Mouse (Mus musculus) liver, embryonic 13.5 days (tissue): ENCODE data around the gene Phlpp1. TPM values are rescaled to one million over a fixed set of nuclear protein-coding genes. Genes with fewer than 3 reads are reported as not detected.
A peak's percentile ranks its signal among the peaks of the same experiment; 100 is the strongest.

Experiments used
- ATAC-seq: fragments of 200-750 bp; cut with Nextera tagmentation; 2 replicates; pipeline ENCODE4 v1.8.0; 2017; ENCODE audit warnings: low read depth, mild to moderate bottlenecking, moderate number of reproducible peaks, moderate library complexity
- DNase-seq: peaks from one replicate; pipeline ENCODE4 v3.0.0; 2022
- H3K27ac ChIP-seq: fragments of 300-500 bp; sonication (generic); 2 replicates; pipeline ENCODE4 v1.5.1; 2015; ENCODE audit warnings: moderate library complexity, mild to moderate bottlenecking, inconsistent platforms
- H3K27me3 ChIP-seq: fragments of 300-500 bp; sonication (generic); 2 replicates; pipeline ENCODE4 v1.6.1; 2015; ENCODE audit warnings: mild to moderate bottlenecking, inconsistent platforms
- H3K36me3 ChIP-seq: fragments of 300-500 bp; sonication (generic); 2 replicates; pipeline ENCODE4 v1.6.1; 2015; ENCODE audit warnings: mild to moderate bottlenecking, inconsistent platforms
- H3K4me1 ChIP-seq: fragments of 300-500 bp; sonication (generic); replicated peaks from 2 replicates; pipeline ENCODE4 v1.6.1; 2015; ENCODE audit warnings: inconsistent platforms
- H3K4me2 ChIP-seq: fragments of 300-500 bp; sonication (generic); 2 replicates; pipeline ENCODE4 v1.6.1; 2015; ENCODE audit warnings: inconsistent platforms, mild to moderate bottlenecking, moderate library complexity
- H3K4me3 ChIP-seq: fragments of 300-500 bp; sonication (generic); replicated peaks from 2 replicates; pipeline ENCODE4 v1.5.1; 2015; ENCODE audit warnings: mild to moderate bottlenecking, inconsistent platforms
- H3K9ac ChIP-seq: fragments of 300-500 bp; sonication (generic); 2 replicates; pipeline ENCODE4 v1.6.1; 2015; ENCODE audit warnings: mild to moderate bottlenecking, inconsistent platforms
- H3K9me3 ChIP-seq: fragments of 300-500 bp; sonication (generic); replicated peaks from 2 replicates; pipeline ENCODE4 v1.6.1; 2016; ENCODE audit warnings: inconsistent platforms
- WGBS: fragments of 180-500 bp; shearing (Covaris S2); methylation state at CpG from one replicate; pipeline ENCODE4 v1.1.7; 2015; ENCODE audit not compliant: insufficient replicate concordance; 5-methylcytosine and 5-hydroxymethylcytosine counted together
- polyA plus RNA-seq: library from polyadenylated mRNA; unstranded; fragments of >200 nt; fragmentation: Nextera tagmentation; extraction: Ambion mirVana; gene quantifications from 2 replicates; pipeline ENCODE4 v1.2.1, GENCODE M21; 2015

Gene Phlpp1
- polyA plus RNA-seq, 1 experiment from 2014 or later: 0.61 TPM

- ATAC-seq (no peak), DNase-seq (no peak)
- Histone ChIP-seq H3K9me3 (no peaks in the 10 kb centered on the region), H3K4me1 (peaks cover 15% of the 10 kb centered on the region), H3K27ac (no peak overlapping the region), H3K9ac (no peak overlapping the region), H3K4me2 (no peak overlapping the region), H3K36me3 (no peaks in the 10 kb centered on the region), H3K4me3 (no peak overlapping the region), H3K27me3 (peaks cover 9% of the 10 kb centered on the region)
- 47% methylated on average over 4 of the region's 4 CpGs for WGBS
Observed at GRCm38 (mm10) chr1:106168001-106168400, 3.6 kb upstream of the Phlpp1 start.

GRCm38 (mm10) chr1:106168801-106169200 is 2.8 kb upstream of the Phlpp1 start:
- Histone ChIP-seq H3K4me1 (peaks cover 23% of the 10 kb centered on the region), H3K4me2 (no peak overlapping the region), H3K9ac (no peak overlapping the region), H3K27ac (no peak overlapping the region), H3K36me3 (no peaks in the 10 kb centered on the region), H3K27me3 (peaks cover 15% of the 10 kb centered on the region), H3K9me3 (no peaks in the 10 kb centered on the region), H3K4me3 (no peak overlapping the region)
- 38% methylated on average over 2 of the region's 3 CpGs for WGBS
- DNase-seq (no peak), ATAC-seq (no peak)

GRCm38 (mm10) chr1:106169741-106170265 is 1.7 kb upstream of the Phlpp1 start:
- no peak for ATAC-seq
- 72% methylated on average over 5 of the region's 5 CpGs for WGBS

DNA sequence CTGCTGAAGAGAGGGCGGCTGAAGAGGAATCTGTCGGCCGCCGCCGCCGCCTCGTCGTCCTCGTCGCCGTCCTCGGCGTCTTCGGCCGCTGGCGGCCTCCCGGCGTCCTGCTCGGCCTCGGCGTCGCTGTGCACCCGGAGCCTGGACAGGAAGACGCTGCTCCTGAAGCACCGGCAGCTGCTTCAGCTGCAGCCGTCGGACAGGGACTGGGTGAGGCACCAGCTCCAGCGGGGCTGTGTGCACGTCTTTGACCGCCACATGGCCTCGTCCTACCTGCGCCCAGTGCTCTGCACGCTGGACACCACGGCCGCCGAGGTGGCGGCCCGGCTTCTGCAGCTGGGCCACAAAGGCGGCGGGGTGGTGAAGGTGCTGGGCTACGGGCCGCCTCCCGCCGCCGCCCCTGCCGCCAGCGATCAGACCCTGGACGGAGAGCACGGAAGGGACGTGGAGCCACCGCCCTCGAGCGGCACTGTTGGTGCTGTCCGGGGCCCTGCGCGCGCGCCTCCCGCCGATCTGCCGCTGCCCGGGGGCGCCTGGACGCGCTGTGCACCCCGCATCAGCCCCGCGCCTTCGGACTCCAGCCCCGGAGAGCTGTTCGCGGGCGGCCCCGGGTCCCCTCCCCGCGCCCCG is 864 bp downstream of the Phlpp1 start:
- Histone ChIP-seq H3K4me1 (peaks cover 30% of the 10 kb centered on the region), H3K27ac (no peak overlapping the region; the same call in 1 of the 2 replicates), H3K9ac (peak overlapping the region; percentile 89), H3K4me2 (peak overlapping the region; percentile 95), H3K9me3 (no peaks in the 10 kb centered on the region), H3K36me3 (no peaks in the 10 kb centered on the region), H3K27me3 (peaks cover 15% of the 10 kb centered on the region), H3K4me3 (peak overlapping the region; percentile 82)
- peak; percentile 39 for DNase-seq
- peak; percentile 11 for ATAC-seq
- WGBS: under 1% methylated on average over 70 of the region's 77 CpGs

More at GRCm38 (mm10) chr1:106169741-106170265, 1.7 kb upstream of the Phlpp1 start:
- H3K4me3 ChIP-seq: no peak overlapping the region
- no peaks in the 10 kb centered on the region for H3K9me3 ChIP-seq
- no peak overlapping the region for H3K9ac ChIP-seq
- peaks cover 26% of the 10 kb centered on the region for H3K4me1 ChIP-seq
- no peaks in the 10 kb centered on the region for H3K36me3 ChIP-seq
- H3K27ac ChIP-seq: no peak overlapping the region
- no peak overlapping the region for H3K4me2 ChIP-seq
- H3K27me3 ChIP-seq: peaks cover 15% of the 10 kb centered on the region
- DNase-seq: no peak

DNA sequence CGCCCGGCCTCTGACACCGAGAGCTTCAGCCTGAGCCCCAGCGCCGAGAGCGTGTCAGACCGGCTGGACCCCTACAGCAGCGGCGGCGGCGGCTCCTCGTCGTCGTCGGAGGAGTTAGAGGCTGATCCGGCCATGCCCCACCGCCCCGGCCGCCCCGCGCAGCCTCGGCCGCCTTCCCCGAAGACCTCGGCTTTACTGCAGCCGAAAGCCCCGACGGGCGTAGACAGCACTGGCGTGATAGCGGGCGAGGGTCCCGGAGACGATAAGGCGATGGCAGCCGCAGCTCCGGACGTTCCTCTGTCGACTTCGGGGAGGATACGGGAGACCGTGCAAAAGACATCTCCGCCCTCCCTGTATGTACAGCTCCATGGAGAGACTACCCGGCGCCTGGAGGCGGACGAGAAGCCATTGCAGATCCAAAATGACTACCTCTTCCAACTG is 1.4 kb downstream of the Phlpp1 start:
- no peak for ATAC-seq
- Histone ChIP-seq H3K27ac (no peak overlapping the region), H3K36me3 (no peaks in the 10 kb centered on the region), H3K27me3 (peaks cover 15% of the 10 kb centered on the region), H3K9ac (peak overlapping the region; percentile 89), H3K4me3 (peak overlapping the region; percentile 82), H3K4me1 (peaks cover 30% of the 10 kb centered on the region), H3K4me2 (peak overlapping the region; percentile 95), H3K9me3 (no peaks in the 10 kb centered on the region)
- WGBS: 5% methylated on average over 46 of the region's 47 CpGs
- no peak for DNase-seq

DNA sequence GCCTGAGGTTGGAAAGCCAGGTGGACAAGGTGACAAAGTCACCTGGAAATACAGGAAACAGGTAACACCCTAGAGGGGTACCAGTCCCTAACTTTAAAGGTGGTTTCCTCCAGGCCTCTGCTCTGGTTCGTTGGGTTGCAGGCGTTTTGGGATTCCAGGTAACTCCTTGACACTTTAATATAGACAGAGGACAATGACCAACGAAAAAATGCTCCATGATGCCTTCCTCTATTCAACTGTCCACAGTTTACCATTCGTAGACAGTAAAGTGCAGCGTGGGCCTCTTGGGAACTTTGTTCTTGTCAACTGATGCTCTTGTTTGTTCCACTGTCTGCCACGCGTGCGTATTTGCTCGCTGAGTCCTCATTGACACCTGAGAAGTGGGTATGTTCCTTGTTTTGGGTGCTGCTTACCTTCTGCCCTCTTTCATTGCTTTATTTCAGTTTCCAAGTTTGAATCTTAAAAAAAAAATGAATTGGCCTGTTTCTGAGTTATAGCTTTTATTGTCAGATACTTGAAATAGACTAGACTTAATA is 2.1 kb downstream of the Phlpp1 start:
- Histone ChIP-seq H3K4me1 (peaks cover 30% of the 10 kb centered on the region), H3K9ac (peak overlapping the region; percentile 89; the same call in 1 of the 2 replicates), H3K4me3 (peak overlapping the region; percentile 82), H3K36me3 (no peaks in the 10 kb centered on the region), H3K4me2 (peak overlapping the region; percentile 95), H3K27ac (no peak overlapping the region), H3K9me3 (no peaks in the 10 kb centered on the region), H3K27me3 (peaks cover 15% of the 10 kb centered on the region)
- DNase-seq: no peak
- WGBS: 63% methylated on average over 9 of the region's 9 CpGs
- no peak for ATAC-seq

- H3K9ac ChIP-seq: no peak overlapping the region
- H3K4me3 ChIP-seq: no peak overlapping the region
- DNase-seq (no peak), ATAC-seq (no peak)
- no peaks in the 10 kb centered on the region for H3K36me3 ChIP-seq
- no peak overlapping the region for H3K27ac ChIP-seq
- H3K27me3 ChIP-seq: peaks cover 15% of the 10 kb centered on the region
- no peaks in the 10 kb centered on the region for H3K9me3 ChIP-seq
- H3K4me1 ChIP-seq: peaks cover 30% of the 10 kb centered on the region
- no peak overlapping the region for H3K4me2 ChIP-seq
Observed at GRCm38 (mm10) chr1:106174598-106174997, 3.0 kb downstream of the Phlpp1 start.

- DNase-seq (no peak), ATAC-seq (no peak)
- no peaks in the 10 kb centered on the region for H3K36me3 ChIP-seq
- no peak overlapping the region for H3K9ac ChIP-seq
- peaks cover 30% of the 10 kb centered on the region for H3K4me1 ChIP-seq
- no peak overlapping the region for H3K27ac ChIP-seq
- WGBS: 70% methylated on average over 3 of the region's 3 CpGs
- no peak overlapping the region for H3K4me2 ChIP-seq
- H3K27me3 ChIP-seq: peaks cover 15% of the 10 kb centered on the region
- no peak overlapping the region for H3K4me3 ChIP-seq
- H3K9me3 ChIP-seq: no peaks in the 10 kb centered on the region
Observed at GRCm38 (mm10) chr1:106175360-106175759, 3.8 kb downstream of the Phlpp1 start.

DNA sequence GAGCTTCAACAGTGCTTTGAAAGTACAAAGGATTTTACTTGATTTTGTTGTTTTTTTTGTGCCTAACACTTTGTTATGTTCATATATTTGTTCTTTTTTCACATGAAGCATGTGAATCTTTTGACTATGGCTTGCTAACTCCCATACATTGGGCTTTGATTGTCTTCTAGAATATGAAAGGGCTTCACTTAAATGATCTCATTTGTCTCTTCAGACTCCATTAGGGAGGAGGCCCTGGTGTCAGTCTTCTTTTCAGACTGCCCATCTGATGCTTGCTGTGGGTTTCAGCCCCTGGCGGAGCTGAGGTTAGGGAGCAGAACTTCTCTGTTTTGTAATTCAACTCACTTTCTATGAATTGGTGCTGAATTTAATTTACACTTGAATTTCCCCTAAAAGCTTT is 5.2 kb downstream of the Phlpp1 start:
- Histone ChIP-seq H3K27me3 (peaks cover 15% of the 10 kb centered on the region), H3K9ac (no peak overlapping the region), H3K27ac (no peak overlapping the region), H3K9me3 (no peaks in the 10 kb centered on the region), H3K4me2 (no peak overlapping the region), H3K4me1 (peaks cover 24% of the 10 kb centered on the region), H3K4me3 (no peak overlapping the region), H3K36me3 (no peaks in the 10 kb centered on the region)
- ATAC-seq: no peak
- DNase-seq: no peak
- 60% methylated on average over 1 of the region's 1 CpGs for WGBS

GRCm38 (mm10) chr1:106177868-106178790 is 6.6 kb downstream of the Phlpp1 start:
- Histone ChIP-seq H3K9me3 (no peaks in the 10 kb centered on the region), H3K27ac (no peak overlapping the region)
- 71% methylated on average over 8 of the region's 8 CpGs for WGBS

DNA sequence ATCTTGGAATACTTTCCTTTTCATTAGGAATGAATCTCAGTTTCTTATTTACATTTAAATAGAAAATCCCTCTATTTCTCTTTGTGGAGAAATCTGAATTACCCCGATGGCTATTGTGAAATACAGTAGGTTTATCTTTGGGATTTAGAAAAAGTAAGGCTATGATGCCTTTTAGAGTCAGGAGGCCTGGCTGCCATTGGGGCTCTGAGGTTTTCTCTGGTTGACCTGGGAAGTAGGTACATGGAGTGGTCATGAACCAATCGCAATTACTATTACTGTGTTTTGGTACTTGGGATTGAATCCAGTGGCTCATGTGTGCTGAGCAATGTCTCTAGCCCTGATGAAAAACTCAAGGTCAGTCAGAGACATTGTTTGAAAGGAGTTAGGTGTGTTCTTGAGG is 12.1 kb downstream of the Phlpp1 start:
- Histone ChIP-seq H3K27me3 (no peaks in the 10 kb centered on the region), H3K36me3 (no peaks in the 10 kb centered on the region), H3K4me1 (no peaks in the 10 kb centered on the region), H3K4me2 (no peak overlapping the region), H3K9me3 (no peaks in the 10 kb centered on the region), H3K4me3 (no peak overlapping the region), H3K27ac (no peak overlapping the region), H3K9ac (no peak overlapping the region)
- WGBS: 82% methylated on average over 2 of the region's 2 CpGs
- ATAC-seq (no peak), DNase-seq (no peak)

More at GRCm38 (mm10) chr1:106177868-106178790, 6.6 kb downstream of the Phlpp1 start:
- H3K27me3 ChIP-seq: peaks cover 5% of the 10 kb centered on the region
- no peak for DNase-seq
- no peaks in the 10 kb centered on the region for H3K36me3 ChIP-seq
- H3K4me3 ChIP-seq: no peak overlapping the region
- ATAC-seq: no peak
- no peak overlapping the region for H3K9ac ChIP-seq
- H3K4me1 ChIP-seq: peaks cover 14% of the 10 kb centered on the region
- H3K4me2 ChIP-seq: no peak overlapping the region
